22 mouse cellular contexts compared by ENCODE assay signal in the genomic region with DNA sequence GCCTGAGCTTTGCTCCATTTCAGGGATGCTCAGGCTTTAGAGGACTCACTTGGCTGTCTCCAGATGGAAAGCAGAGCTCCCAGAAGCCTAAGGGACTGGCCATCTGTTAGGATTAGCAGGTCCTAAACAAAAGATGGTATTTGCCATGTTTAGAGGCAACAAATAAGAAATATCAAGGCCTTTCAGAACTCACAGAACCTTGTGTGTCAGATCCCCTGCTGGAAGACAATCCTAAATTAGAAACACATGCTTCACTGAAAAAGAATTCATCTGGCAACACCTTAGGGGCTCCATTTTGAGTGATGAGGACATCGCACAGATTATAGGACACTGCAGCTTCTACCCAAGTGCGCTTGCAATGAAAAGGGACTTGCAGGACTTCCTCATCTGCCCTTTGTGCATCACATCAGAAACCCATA. TPM values are rescaled to one million over a fixed set of nuclear protein-coding genes. Genes with fewer than 3 reads are reported as not detected.
DNase-seq lines count a peak whose midpoint lies in the region; ATAC-seq lines count a peak whose summit lies in the region.
"Had no signal": no experiment of that assay in that cellular context is flagged by ENCODE, and none has a peak within 500 bp of the region (broad histone marks: within the 10 kb centered on the region; RNA-seq: fewer than 3 reads in every experiment).

No protein-coding gene starts in this region.

- H3K4me3 ChIP-seq in forebrain, embryonic 13.5 days, result no peak overlapping the region
- no peak overlapping the region for H3K4me3 ChIP-seq in forebrain, embryonic 10.5 days
- H3K4me3 ChIP-seq: embryonic facial prominence, embryonic 15.5 days; limb, embryonic 12.5 days had no signal

- H3K36me3 ChIP-seq in forebrain, embryonic 13.5 days (ENCODE audit: poor library complexity, severe bottlenecking), result no peaks in the 10 kb centered on the region
- no peaks in the 10 kb centered on the region for H3K36me3 ChIP-seq in forebrain, embryonic 10.5 days (replicated peaks)
- H3K36me3 ChIP-seq: embryonic facial prominence, embryonic 15.5 days; limb, embryonic 12.5 days had no signal

- no peak for DNase-seq in forebrain, embryonic 10.5 days (ENCODE audit: extremely low spot score, low spot score)
- DNase-seq in layer of hippocampus, adult 18-20 months (ENCODE audit: low spot score in 2 of 2), result peak; percentile 17 to 58
- DNase-seq in layer of hippocampus, postnatal 10 days (ENCODE audit: low spot score in 2 of 2), result no peak
- DNase-seq in cerebellum, adult 11-12 months, result peak; percentile 85
- DNase-seq in cerebellum, postnatal 25 days, result peak; percentile 69 to 76
- DNase-seq in c-Kit-positive CD71-positive TER-119-positive erythroid progenitor cells, embryonic 14.5 days (ENCODE audit: low spot score), result no peak
- no peak for DNase-seq in B cell, adult 2 months
- DNase-seq: adrenal gland, adult 2 months; gastrocnemius, postnatal 10 days; heart, adult 18-20 months; kidney, adult 9 months; kidney, postnatal 36 days; right cerebral cortex, postnatal 14 days; thymus, postnatal 25 days had no signal

- no peak overlapping the region for H3K4me2 ChIP-seq in forebrain, embryonic 13.5 days
- H3K4me2 ChIP-seq: embryonic facial prominence, embryonic 15.5 days; limb, embryonic 12.5 days had no signal

- H3K9ac ChIP-seq in forebrain, embryonic 13.5 days, result no peak overlapping the region
- H3K9ac ChIP-seq: embryonic facial prominence, embryonic 15.5 days; limb, embryonic 12.5 days; liver, embryonic 14.5 days had no signal

- H3K27me3 ChIP-seq in forebrain, embryonic 13.5 days, result no peaks in the 10 kb centered on the region
- no peaks in the 10 kb centered on the region for H3K27me3 ChIP-seq in forebrain, embryonic 10.5 days (ENCODE audit: poor library complexity, severe bottlenecking)
- H3K27me3 ChIP-seq: CH12.LX; embryonic facial prominence, embryonic 15.5 days; limb, embryonic 12.5 days had no signal

- ATAC-seq in forebrain, embryonic 13.5 days, result 0 out of 2 replicates have a peak, but pooled peaks have one; percentile 22

- no peaks in the 10 kb centered on the region for H3K4me1 ChIP-seq in forebrain, embryonic 13.5 days
- H3K4me1 ChIP-seq in forebrain, embryonic 10.5 days, result no peaks in the 10 kb centered on the region
- H3K4me1 ChIP-seq: embryonic facial prominence, embryonic 15.5 days; limb, embryonic 12.5 days had no signal

- H3K27ac ChIP-seq in forebrain, embryonic 13.5 days, result no peak overlapping the region
- no peak overlapping the region for H3K27ac ChIP-seq in forebrain, embryonic 10.5 days
- H3K27ac ChIP-seq: embryonic facial prominence, embryonic 15.5 days; limb, embryonic 12.5 days; liver, embryonic 14.5 days had no signal

- WGBS in forebrain, embryonic 13.5 days, result 77% methylated on average over 2 of the region's 2 CpGs
- WGBS in forebrain, embryonic 10.5 days, result 89% methylated on average over 2 of the region's 2 CpGs

- H3K9me3 ChIP-seq in forebrain, embryonic 13.5 days (replicated peaks), result no peaks in the 10 kb centered on the region
- H3K9me3 ChIP-seq in forebrain, embryonic 10.5 days, result no peaks in the 10 kb centered on the region
- H3K9me3 ChIP-seq: embryonic facial prominence, embryonic 15.5 days; limb, embryonic 12.5 days had no signal

RNA-seq across cellular contexts. Expression of a gene that starts 35.1 kb away (rescaled TPM):
- 0.61 and 1.2 TPM in 2 replicates for polyA plus RNA-seq in forebrain, embryonic 13.5 days (2015; fragmentation: Nextera tagmentation; extraction: Ambion mirVana)
- polyA plus RNA-seq in forebrain, embryonic 10.5 days (2016; fragmentation: Nextera tagmentation; extraction: Ambion mirVana), result 0.82 and 0.94 TPM in 2 replicates
- total RNA-seq in layer of hippocampus, adult 18-20 months (2021), result 10 to 100 TPM; 73.2 to 76.1 TPM
- total RNA-seq in layer of hippocampus, postnatal 10 days (2021), result 10 to 100 TPM; 15.2 to 16.3 TPM
- total RNA-seq: CH12.LX; hematopoietic stem cell, adult 5-6 weeks; megakaryocyte, adult 5-6 weeks had no signal
- polyA plus RNA-seq: lung, embryonic 16.5 days had no signal

Comparison
In these comparisons a context has a peak if more than half of its experiments do, and no peak if none do; other contexts are left out.
1. DNase-seq: peak in layer of hippocampus, adult 18-20 months (2 of 2), cerebellum, adult 11-12 months (single experiment) and cerebellum, postnatal 25 days (2 of 2); none in forebrain, embryonic 10.5 days (single experiment), layer of hippocampus, postnatal 10 days (0 of 2), c-Kit-positive CD71-positive TER-119-positive erythroid progenitor cells, embryonic 14.5 days (single experiment) and B cell, adult 2 months (0 of 2).
2. RNA of a gene that starts 35.1 kb away (total RNA-seq): 73.2 to 76.1 TPM in layer of hippocampus, adult 18-20 months; 15.2 to 16.3 TPM in layer of hippocampus, postnatal 10 days; every median in the first group is over 4 times any median in the second.